Mouse (Mus musculus) adrenal gland, adult 2 months (tissue): ENCODE measurements at regions not wholly inside any gene's neighbourhood (a gene's known extent, or its start where the extent isn't known, plus 50 kb on each side); places are given as distances from the start of the nearest gene placed in this dataset.

ENCODE experiments used
- DNase-seq: peaks from one replicate; pipeline ENCODE4 v3.0.0; 2021

DNA sequence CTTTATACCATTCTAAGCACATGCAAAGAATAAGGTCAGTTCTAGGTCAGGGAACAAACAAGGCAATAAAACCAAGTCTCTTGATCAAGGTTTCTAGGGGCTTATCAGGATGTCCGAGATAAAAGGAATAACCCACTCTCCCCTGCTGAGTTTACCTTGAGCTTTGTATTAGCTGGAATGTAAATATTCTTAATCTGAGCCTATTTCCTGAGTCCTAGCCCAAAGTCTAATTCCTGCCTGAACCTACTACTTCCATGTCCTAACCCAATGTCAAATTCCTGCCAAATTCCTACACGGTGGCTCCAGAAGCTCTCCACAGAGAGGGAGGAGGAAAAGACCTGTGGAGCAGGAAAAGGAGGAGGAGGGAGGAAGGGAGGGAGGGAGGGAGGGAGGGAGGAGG, 169.6 kb upstream of the Jarid2 start:
- DNase-seq: no peak

DNA sequence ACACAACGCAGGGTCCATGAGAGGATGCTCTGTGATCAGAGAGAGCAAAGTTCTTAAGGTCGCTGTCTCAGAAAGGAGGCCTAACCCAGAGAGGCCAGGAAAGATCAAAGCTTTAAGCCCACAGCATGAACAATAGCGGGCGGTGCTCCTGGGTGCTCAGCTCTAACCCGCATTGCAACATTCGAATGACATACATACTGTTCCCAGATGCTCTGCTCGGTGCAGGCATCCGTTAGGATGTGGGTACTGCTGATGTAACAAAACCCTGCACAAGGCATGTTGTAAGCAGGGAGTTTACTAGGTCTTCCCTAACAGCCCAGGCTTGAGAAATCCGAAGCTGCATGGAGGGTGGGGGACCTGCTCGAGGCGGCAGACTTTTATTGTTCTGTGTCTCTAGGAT, 164.6 kb upstream of the Jarid2 start:
- no peak for DNase-seq

DNA sequence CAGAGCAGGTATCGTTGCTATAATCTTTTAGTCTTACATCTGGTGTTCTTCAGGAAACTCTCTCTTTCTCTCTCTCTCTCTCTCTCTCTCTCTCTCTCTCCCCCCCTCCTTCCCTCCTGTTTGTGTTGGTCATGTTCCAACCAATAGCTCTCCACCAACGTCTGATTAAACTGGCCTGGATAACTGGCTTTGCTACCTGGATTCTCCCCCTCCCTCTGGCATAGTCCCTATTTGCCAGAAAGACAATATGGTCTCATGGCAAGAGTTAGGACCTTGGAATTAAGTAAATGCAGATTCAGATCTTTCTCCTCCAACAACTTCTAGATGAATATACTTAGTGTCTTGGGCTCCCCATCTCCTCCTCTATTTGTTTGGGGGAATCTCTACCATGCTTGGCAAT, 161.6 kb upstream of the Jarid2 start:
- no peak for DNase-seq

DNA sequence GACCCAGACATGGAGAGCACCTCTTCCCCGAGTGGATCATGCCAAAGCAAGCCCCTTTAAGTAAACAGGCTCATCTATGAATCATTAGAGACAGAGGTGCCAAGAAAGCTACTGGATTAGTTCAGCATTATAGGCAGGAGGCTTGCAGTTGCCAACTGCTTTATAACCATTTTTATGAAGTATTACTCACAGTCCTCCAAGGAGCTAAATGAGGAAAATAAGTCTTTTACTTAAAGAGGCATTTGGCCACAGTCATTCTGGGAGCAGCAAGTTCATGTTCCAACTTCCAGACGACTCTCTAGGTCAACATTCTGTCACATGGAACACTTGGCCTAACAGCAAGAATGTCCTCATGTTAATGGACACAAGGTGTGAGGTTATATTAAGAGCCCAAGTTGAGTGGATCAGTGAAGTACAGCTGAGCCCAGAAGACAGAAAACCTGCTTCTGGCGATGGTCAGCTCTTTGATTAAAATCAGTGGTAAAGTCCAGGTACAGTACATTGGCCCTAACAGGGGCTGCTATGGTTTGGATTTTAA, 160.0 kb upstream of the Jarid2 start:
- DNase-seq: no peak

DNA sequence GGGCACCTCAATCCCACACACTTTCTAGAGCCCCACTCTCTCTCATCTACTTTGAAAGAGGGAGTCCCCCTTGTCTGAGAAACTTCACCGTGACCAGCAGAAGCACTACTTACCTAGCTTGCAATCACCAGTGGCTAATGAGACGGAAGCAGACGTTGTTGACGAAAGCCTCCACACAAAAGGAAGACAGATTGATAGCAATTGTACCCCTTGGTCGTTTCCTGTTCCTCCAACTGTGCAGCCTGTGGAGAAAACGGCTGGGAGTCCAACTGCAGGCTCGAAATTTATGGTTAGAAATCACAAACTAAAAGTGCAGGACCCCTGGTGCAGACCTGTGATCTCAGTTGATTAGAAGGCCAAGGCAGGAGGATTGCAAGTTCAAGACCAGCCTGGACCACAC, 155.8 kb upstream of the Jarid2 start:
- no peak for DNase-seq

DNA sequence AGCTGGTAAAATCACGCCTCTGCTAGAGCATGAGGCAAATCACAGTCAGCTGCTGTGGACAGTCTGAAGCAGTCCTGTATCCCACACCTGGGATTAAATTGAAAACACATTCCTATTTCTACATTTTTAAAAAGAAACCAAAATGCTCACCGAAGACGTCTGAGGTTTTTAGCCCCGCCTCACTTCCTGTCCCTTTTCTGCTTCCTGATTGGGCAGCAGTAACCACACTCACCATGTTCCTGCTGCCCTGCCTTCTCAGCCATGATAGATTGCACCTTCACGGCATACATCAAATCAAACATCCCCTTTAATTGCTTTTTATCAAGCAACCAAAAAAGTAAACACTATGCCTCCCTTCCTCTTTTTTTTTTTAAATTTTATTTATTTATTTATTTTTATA, 150.1 kb upstream of the Jarid2 start:
- DNase-seq: no peak

DNA sequence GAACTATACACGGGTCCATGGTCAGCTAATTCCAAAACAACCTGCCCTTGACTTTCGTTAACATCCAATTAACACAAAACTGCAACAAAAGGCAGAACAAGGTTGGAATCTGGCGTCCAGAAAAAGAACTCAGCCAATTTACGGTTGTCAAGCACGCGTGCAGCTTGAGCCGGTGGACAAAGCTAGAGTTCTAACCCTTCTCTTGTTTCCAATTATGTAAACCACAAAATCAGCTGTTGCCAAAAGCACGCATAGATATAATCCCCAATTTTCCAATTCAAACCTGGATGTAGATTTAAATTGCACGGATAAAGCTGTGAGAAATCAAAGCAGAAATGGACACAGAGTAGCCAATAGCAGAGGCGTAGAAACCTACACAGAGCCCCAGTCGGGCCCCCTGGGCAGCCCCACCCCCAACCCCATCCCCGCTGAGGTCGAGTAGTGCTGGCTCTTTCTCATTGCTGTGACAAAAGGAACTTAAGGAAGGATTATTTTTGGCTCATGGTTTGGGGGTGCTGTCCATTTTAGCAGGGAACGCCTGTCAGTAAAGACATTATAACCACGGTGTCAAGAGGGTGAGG, 149.0 kb upstream of the Jarid2 start:
- DNase-seq: no peak

DNA sequence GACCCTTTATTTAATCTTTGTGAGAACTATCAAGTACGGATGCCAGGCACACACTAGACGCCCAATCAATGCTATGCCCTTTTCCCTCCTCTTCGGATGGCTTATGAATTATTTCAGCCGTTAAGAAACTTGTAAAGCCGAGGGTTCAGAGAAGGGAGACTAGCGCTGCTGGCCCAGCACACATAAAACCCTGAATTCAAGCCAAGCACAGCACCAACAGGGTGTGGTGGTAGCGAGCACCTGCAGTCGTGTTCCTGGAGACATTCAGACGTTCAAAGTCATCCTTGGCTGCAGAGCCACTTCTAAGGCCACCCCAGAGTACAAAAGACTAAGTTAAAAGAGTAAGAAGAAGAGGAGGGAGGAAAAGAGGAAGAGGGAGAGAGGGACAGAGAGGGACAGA, 148.5 kb upstream of the Jarid2 start:
- no peak for DNase-seq

DNA sequence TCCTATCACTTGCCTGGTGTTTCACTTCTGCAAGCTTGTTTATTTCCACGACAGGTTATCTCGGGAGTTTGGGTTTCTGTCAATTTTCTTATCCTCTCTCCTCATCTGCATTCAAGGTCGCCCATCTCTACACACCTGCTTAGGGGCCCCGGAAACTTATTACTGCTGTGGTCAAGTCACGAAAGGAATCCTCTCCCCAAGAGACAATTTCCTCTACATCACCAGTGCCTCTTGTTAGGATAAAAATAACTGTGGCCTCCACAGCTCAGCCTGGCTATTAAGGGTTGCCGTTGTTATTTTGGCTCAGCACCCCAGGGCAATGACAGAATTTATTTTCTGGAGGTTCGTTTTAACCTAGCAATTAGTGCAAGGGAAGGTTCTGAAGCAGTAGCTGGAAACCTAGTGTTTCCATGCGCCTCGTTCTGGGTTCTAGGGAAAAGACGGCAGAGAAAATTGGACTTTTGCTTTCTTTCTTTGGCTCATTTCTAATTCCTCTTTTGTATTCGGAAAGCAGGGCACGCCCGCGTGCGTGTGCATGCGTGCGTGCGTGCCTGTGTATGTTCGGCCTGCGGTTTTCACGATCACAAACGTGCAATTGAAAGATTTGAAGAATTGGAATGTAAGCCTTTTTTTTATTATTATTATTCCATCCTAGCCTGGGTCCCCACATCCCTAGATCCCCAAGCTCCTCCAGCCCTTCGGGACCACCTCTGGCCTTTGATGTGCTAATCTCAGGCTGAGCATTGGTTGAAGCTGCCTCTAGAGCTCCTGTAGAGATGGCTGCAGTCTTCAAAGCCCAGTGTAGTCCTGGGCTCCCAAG, 147.1 kb upstream of the Jarid2 start:
- DNase-seq: no peak

DNA sequence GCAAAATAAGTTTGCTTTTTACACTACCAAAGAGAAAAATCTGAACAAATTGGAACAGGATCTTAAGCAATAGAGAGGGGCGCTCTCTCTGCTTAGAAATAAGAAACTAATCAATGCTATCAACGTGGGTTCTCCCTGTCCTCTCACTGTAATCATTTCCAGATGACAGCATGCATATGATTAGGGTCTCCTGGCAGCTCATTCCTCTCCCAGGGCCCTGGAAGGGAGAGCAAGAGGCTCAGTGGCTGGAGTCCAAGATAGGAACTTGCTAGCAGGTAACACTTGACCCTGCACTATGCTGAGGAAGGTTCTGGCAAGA, 146.5 kb upstream of the Jarid2 start:
- DNase-seq: no peak

DNA sequence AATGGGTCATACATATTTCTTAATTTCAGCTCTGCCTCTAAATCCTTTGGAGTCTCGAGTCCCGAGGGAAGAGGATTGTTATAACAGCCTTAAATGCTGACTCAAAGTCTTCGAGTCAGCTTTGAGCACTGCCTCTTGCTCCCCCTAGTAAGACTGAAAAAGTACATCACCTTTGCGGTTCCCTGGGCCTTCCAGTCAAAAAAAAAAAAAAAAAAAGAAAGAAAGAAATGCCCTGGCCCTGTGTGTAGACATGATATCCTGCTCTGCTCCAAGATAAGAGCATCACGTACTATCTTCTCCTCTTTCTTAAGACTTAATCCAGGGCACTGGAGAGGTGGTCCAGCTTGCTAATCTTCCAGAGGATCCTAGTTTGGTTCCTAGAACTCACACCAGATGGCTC, 145.7 kb upstream of the Jarid2 start:
- no peak for DNase-seq

DNA sequence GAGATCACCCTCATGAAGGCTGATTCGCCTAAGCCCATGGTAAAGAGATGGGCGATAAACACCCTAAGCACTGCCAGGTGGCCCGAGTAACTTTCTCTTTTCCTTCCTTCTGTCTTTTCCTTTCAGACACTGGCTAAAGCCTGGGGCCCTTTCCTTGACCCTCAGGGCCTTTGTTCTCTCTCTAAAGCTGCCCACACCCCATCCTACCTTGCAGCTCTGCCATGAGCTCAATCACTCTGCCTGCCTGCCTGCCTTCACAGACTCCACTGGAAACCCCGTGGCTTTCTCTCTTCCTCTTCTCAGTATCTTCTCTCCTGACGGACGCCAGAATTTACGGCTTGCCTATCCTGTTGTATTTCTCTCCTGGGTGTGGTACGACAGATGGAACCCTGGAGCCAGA, 145.1 kb upstream of the Jarid2 start:
- DNase-seq: no peak

DNA sequence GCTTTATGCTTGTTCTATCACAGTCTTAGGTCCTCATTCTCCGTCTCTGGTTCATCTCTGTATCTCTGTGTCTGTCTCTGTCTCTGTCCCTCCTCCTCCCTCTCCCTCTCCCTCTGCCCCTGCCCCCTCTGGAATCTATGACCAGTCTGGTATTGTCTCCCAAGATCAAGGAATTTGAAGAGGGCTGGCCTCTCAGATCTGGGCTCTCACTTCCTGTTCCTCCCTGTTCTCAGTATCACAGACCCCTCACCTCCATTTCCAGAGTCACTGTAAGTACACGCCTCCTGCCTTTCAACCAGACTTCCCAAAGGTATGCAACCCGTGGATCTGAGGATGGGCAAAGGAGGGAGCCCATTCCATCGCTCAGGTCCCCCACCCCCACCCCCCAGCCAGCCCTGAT, 144.7 kb upstream of the Jarid2 start:
- no peak for DNase-seq

DNA sequence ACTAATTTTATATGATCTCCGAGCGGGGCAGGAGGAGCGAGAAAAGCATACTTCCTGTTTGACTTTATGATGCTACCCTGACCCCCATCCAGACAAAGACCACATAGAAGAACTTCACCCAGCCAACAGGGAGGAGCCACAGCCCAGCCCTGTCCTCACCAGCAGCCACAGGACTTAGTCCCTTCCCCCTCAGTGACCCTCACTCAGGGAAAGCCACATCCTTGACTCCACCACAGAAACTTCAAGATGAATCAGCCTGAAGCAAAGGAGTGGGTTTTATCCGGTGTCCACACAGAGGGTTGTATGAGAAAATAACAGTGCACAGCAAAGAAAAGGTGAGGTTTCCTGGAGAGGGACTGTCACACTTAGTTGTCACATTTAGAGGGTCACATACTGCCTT, 141.4 kb upstream of the Jarid2 start:
- DNase-seq: no peak

DNA sequence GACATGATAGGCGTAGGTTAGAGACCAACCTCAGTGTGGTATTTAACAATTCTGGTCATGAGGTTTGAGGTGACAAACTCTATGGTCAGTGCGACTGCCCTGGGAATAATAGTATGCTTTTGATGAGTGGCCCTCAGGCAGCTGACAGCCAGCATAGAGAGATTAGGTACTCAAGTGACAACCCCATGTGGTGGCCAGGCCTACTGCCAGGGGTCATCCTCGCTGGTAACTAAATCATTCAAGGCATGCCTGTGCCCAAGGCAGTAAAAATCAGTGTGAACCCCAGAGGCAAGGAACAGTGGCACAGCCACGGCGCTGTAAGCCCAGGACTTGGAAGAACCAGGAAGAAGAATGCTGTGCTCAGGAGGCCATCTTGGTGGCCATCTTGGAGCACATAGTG, 134.6 kb upstream of the Jarid2 start:
- no peak for DNase-seq

DNA sequence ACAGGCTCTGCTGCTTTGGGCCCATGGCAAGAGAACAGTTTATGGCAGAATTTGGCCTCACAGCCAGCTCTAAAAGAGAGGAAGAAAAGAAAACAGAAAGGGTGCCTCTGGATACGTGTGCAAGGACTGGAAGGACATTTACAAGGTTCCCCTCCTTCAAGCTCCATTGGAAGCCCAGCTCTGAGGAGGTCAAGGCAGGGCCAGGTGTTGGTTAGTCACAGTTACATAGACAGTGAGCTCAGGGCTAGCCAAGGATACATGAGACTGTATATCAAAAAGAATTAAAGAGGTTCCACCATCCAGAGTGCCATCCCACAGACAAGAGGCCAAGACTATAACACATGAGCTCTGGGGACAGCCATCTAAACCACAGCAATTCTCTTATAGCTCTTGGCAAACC, 131.6 kb upstream of the Jarid2 start:
- DNase-seq: peak; percentile 63

DNA sequence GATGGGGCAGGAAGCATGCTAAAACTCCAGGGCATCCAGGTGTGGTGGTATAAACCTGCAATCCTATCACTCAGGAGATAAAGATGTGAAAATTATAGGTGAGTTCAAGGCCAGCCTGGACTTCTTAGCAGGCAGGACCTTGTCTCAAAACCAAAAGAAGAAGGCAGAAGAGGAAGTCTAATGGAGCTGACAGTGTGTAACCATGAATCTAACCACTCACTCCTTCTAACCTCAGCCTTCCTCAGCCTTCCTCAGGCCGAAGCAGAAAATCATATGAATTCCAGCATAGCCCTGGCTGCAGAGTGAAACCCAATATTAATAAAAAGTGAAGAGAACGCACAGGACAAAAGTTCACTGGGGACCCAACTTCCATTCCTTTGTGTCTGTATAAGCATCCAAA, 128.2 kb upstream of the Jarid2 start:
- no peak for DNase-seq

DNA sequence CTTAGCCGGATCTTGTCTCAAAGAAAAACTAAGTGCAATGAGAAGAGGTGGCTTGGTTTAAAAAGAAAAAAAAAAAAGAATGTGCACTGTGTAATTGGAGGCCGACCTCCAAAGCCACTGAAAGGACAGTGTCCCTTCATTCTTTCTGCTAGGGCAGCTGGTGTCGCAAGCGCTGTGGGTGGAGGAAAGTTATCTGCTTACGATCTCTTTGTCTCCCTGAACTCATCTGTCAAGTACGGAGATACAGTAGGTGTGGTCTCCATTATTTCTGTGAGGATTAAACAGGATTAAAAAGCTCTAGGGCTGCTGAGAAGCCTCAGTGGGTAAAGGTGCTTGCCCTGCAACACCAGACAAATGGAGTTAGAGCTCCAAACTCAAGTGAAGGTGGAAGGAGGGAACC, 126.6 kb upstream of the Jarid2 start:
- peak; percentile 54 for DNase-seq

DNA sequence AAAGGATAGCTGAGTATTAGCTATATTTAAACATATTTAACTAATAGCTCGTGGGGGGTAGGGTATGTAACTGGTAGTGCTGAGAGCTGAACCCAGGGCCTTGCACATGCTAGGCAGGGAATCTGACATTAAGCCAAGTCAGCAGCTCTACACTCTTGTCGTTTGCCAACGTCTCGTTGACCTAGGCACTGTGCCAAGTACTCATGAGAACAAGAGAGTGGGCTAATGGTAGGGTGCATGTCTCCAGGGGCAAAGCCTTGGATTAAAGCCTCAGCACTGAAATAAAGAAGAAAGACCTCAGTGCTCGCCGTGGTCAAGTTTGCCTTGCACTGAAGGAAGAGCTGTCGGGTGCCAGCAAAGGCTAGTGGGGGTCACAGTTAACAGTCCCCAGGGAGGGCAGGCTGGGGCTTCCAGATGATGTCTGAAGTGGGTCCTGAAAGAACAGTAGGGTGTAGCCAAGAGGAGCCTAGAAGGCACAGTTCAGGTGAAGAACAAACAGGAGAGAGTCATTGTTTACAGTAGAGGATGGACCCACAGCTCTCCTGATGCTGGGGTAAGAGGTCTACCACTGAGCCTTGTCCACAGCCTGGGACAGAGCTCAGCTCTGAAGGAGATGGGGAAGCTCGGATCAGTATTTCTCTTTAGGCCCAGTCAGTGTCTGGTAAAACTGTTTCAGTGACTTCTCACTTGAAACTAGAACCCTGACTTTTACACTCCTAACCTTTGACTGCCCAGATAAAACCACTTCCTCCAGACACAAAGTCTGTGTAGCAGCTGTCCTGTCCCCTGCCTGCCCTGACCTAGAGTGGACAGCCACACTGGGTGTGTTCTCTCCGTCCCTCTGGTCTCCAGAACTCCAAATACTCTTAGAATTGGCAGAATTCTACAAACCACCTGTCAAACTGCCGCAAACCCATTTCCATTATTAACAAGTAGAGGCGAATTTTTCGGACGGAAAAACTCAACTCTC, 121.7 kb upstream of the Jarid2 start:
- peak; percentile 43 for DNase-seq

DNA sequence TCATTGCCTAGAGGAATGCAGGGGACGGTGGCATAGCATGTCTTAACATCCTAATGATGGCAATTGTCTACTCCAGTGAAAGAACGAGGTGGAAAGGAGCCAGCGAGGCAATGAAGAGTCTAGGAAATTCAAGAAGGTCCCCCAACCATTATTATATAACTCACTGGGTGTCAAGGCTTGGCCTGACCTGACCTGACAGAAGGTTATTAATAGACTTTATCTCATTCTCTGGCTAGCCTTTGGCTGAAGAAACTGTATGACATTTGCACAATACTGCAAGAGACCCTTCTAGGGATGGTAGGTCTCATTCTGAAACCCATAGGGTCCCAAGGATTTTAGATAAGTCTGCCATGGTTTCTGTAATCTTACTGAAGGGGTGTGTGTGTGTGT, 121.0 kb upstream of the Jarid2 start:
- DNase-seq: no peak

DNA sequence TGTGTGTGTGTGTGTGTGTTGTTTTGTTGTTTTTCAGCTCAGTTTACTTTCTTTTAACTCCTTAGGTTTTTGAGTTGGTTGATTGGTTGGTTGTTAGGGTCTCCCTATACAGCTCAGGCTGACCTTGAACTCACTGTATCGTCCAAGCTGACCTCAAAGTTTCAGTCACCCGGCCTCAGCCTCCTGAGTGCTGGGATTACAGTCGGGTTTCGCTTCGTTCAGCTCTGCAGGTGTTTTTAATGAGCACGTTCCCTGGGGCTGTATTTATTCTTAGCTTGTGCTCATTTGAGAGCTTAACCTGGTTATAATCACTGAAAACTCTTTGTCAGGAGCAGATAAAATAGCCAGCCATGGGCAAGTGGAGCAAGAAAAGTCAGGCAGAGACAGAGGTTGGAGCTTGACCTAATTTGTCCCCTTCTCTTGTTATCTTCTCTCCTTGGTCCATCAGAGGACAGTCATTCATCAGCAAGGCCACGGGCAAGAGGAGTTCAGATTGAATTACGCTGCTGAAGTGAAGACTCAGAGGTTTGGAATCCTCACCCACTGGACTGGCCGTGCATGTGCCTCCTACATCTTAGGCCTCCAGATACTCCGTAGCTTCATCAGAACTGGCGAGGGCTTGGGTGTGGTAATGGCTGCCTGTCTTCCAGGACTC, 120.5 kb upstream of the Jarid2 start:
- DNase-seq: peak; percentile 81

DNA sequence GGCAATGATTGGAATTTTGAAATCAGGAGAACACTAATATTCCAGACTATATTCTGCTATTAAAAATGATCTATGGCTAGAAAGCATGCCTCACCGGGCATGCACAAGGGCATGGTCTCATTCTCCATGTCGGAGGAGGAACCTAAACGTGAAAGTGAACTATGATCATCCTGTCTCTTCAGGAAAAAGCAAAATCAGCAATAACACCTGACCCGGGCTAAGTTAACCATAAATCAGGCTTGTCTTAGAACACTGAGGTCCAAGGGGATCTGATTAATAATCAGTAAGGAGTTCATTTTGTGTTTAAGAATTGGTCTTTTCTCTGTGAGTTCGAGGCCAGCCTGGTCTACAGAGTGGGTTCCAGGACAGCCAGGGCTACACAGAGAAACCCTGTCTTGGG, 119.7 kb upstream of the Jarid2 start:
- no peak for DNase-seq
